Mouse (Mus musculus) left cerebral cortex, adult 9 months (tissue): ENCODE results near the gene Ttc38.
A peak's percentile ranks its signal among the peaks of the same experiment; 100 is the strongest.
"Not testable (repeated sequence)": the region's sequence is repeated elsewhere in the genome, so short reads cannot be mapped to it uniquely, and the experiment has no call there.

Source experiments
- DNase-seq, 2 experiments: peaks; one replicate each; pipeline ENCODE4 v3.0.0; 2022; ENCODE audit warnings: low spot score in 2 of 2

Ttc38 gene

DNA sequence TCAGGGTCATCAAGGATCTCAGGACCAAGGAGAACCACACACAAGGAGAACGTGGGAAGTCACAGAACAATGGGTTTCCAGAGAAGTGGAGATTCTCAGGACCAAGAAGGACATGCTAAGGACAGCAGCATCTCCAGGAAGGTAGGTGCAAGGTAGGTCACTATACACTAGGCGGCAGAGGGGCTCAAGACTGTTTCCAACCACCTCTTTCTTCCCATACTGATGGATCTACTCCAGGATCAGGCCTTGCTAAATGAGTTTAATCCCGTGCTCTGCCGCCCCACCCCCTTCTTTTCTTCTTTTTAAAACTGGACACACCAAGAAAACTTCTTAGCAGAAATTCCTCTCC lies 10.1 kb upstream of the Ttc38 start:
- no peak for DNase-seq

DNA sequence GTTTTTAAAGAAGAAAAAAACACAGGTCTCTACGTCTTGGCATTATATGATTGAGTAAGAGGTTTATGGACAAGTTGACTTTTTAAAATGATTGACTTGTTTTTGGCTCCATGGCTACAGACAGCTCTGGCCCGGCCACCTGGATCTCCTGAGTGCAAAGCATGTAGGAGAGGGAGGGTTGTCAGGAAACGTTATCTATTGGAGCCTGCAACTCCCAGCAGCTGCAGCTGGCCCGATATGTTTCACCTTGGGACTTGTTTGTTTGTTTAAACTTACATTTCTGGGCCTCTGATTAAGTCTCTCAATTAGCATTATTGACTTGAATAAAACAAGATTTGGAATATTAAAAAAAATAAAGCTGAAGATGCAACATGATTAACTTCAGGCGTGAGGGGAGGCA lies 5.4 kb upstream of the Ttc38 start:
- no peak for DNase-seq

DNA sequence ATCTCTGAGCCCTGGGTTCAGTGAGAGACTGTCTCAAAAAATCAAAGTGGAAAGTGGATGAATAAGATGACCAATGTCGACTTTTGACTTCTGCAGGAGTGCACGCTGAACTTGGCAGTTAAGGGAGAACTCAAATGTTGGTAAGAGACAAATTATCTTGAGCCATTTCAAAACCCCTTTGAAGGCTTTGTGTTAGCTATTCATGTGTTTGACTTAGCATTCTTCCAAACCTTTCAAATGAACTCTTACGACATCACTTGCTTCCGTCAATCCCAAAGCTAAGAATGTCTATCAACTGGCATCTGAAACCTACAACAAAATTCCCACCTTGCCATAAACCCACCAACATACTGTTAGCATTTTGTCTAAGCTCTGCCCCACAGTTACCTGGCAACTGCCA lies 4.0 kb upstream of the Ttc38 start:
- no peak for DNase-seq

GRCm38 (mm10) chr15:85829470-85829869 lies 2.6 kb upstream of the Ttc38 start:
- DNase-seq = no peak

DNA sequence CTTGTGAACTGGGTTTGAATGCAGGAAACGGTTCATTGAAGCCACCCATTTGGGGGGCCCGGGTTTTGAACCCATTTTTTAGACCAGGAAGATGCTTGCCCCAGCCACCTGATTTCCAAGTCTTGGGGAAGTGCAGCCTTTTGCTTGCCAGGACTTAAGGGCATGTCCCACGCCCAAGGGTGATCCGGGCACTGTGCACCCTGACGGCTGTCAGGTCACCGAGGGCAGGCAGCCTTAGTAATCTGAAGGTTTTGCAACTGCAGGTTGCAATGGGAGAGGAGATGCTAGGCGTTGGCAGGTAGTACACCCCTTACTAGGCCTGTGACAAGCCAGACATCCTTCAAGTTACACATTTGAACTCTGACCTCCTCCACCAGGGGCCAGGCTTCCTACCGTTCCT lies 493 bp downstream of the Ttc38 start:
- DNase-seq = no peak

DNA sequence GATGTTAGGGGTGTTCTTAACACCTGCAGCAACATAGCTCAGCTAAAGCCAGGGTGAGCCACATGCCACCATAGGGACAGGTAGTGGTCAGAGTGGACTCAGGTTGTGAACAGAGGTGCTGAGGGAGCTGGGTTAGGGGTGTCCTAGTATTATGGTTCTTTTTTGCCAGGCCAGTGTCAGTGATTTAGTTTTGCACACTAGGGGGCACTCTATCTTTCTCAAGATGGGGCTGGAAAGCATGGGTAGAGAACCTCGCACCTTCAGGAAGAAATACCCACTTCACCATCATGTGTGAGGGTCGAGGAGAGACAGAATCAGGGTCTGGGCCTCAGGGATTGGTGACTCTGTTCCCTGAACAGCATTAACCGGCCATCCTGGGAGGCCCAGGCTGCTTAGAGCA lies 3.2 kb downstream of the Ttc38 start:
- DNase-seq = no peak

DNA sequence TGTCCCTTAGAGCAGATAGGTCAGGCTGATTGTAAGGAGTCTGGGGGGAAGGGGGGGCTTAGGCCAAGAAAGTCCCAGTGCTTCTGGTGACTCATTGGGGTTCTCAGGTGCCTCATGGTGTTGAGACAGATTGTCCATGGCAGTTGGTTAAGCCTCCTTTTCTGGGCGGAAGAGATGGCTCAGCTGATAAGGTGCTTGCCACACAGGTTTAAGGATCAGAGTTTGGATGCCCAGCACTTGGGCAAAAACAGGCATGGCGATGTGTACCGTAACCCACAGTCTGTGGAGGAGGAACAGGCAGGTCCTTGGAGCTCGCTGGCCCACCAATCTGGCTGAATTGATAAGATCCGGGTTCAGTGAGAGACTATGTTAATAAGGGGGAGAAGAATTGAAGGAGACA lies 4.8 kb downstream of the Ttc38 start:
- no peak for DNase-seq

GRCm38 (mm10) chr15:85840983-85841382 lies 8.9 kb downstream of the Ttc38 start:
- no peak for DNase-seq

- DNase-seq = no peak
These were observed 9.8 kb downstream of the Ttc38 start for GRCm38 (mm10) chr15:85841796-85842360.

DNA sequence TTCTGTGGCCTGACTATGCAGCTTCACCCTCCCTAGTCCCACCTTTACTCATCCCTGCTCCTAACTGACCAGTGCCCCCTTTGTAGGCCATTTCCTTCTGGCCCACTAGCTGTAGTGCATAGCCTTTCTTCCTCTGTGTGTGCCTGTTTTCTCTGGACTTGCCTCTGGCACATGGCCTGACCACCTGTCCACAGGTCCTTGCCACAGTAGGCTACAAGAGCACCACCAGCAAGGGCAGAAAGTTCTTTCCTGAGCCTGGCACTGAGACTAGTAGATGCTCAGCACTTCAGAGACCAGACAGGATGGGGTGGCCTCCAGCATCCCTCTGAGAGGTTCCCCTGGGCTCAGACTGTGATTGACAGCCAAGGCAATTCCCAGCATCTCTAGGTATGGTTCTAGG lies 13.0 kb downstream of the Ttc38 start:
- no peak for DNase-seq

DNA sequence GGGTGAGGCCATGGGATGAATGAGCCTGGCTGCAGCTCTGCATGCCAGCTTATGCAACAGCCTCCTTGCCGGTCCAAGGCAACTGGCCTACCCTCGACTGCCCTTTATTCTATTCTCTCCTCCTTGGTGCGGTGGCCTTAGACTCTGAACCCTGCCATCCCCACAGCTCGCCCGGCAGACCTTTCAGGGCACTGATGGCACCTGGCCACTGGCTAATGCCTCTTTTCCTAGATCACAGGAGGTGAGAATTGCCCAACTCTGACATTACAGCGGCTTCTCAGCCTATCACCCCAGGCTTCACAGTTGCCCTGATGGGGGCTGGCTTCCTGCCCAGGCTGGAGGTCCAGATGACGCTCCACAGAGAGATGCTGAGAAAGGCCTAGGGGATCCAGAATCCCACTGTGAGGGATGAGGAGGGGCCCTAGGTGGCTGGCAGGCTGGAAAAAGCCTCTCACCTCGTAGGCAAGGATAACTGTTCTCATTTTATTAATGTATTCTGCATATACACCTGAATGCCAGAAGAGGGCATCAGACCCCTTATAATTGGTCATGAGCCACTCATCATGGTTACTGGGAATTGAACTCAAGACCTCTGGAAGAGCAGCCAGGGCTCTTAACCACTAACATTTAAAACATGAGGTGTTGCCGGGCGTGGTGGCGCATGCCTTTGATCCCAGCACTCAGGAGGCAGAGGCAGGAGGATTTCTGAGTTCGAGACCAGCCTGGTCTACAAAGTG lies 19.7 kb downstream of the Ttc38 start:
- DNase-seq = no peak

DNA sequence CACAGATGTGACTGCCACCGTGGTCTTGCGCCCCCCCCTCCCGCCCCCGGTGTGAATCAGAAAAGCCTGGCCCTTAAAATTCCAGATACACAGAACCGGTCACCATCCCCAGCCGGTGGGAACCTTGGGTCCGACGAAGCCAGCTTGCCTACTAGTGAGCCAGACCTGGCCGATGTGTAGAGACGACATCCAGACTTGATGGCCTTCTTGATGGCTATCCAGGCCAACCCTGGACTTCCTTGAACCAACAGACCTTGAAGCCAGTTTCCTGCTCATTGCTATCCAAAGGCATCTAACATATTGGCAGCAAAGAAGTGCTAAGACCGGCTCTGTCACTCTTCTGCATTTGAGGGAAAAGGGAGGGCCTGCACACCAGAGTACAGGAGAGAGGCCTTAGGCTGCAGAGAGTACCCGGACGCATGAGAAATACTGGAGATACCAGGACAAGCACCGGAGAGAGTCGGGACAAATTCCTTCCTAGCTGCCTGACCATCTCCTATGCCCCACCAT lies 26.9 kb downstream of the Ttc38 start:
- DNase-seq = no peak

GRCm38 (mm10) chr15:85859490-85860031 lies 27.5 kb downstream of the Ttc38 start, which contains the start of gene Gtse1:
Gtse1 (plus strand) TSS chr15:85859745.
- DNase-seq = peak; percentile 89 to 96

DNA sequence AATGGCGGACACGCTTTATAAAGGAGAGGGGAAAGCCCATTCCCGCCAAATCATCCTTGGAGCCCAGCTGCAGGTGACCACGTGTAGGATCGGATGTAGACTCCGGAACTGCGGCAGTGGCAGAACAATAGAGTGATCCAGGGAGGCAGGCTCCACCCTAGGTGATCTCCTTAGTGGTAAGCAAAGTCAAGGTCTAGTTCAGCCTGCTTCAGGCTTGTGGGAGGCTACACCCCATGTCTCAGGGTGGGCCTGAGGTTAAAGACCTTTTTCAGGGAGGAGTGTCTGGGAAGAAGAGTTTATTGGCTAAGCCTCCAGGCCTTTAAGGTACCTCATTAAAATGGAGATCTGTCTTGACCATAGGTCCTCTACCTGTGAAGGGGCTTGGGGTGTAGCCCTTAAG lies 33.8 kb downstream of the Ttc38 start:
- DNase-seq = not testable (repeated sequence)

DNA sequence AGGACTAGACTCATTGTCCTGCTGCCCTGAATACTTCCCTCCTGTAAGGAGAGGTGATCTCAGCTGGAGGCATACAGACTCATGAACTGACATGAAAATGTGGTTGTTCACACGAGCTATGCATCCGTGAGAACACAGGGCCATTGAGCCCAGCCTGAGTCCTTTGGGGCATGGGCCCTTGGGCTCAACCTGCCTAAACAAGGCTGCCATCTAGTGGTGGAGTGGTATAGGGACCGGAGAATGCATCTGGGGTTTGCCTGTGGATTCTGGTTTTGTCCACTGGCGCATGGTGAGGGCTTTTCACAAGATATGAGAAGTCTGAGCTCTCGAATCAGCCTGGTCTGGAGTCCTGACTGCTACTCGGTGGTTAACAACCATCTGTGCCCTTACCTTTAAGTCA lies 35.6 kb downstream of the Ttc38 start:
- peak in 1 of 2 experiments; percentile 80 for DNase-seq

GRCm38 (mm10) chr15:85877336-85877735 lies 45.2 kb downstream of the Ttc38 start:
- no peak for DNase-seq

GRCm38 (mm10) chr15:85878848-85879497 lies 46.9 kb downstream of the Ttc38 start, which contains the start of gene Trmu:
Trmu (plus strand) TSS chr15:85879312.
- peak; percentile 73 to 93 for DNase-seq

GRCm38 (mm10) chr15:85879498-85879895 lies 47.4 kb downstream of the Ttc38 start:
- no peak for DNase-seq

- no peak for DNase-seq
These were observed 53.5 kb downstream of the Ttc38 start for GRCm38 (mm10) chr15:85885606-85886005.

DNA sequence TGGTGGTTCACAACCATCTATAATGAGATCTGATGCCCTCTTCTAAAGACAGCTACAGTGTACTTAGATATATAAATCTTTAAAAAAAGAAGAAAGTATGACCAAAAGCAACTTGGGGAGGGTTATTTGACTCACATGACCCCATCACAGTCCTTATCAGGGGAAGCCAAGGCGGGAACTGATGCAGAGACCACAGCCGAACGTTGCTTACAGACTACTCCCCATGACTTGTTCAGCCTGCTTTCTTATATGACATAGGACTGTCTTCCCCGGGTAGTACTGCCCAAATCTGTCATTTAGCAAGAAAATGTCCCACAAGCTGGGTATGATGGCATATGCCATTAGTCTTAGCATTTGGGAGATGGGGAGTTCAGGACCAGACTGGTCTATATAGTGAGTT lies 57.1 kb downstream of the Ttc38 start:
- no peak for DNase-seq

- DNase-seq = no peak
These were observed 59.9 kb downstream of the Ttc38 start for GRCm38 (mm10) chr15:85891971-85892370.

- no peak for DNase-seq
These were observed 60.5 kb downstream of the Ttc38 start for GRCm38 (mm10) chr15:85892498-85893118.
